Mouse (Mus musculus) E14TG2a.4 (cell line): ENCODE data around the gene Gm45233.

ENCODE experiments used
- H3K27me3 ChIP-seq: 2 replicates; pipeline ENCODE4 v1.6.1; 2014; ENCODE audit warnings: low read length, control low read depth; ENCODE audit not compliant: insufficient read depth
- H3K36me3 ChIP-seq: 2 replicates; pipeline ENCODE4 v1.6.1; 2014; ENCODE audit warnings: low read length, control low read depth; ENCODE audit not compliant: insufficient read depth
- H3K4me1 ChIP-seq: replicated peaks from 2 replicates; pipeline ENCODE4 v1.6.1; 2014; ENCODE audit warnings: low read depth, low read length, control low read depth
- H3K4me3 ChIP-seq: replicated peaks from 2 replicates; pipeline ENCODE4 v1.5.1; 2014; ENCODE audit warnings: mild to moderate bottlenecking, low read length
- H3K9me3 ChIP-seq: 2 replicates; pipeline ENCODE4 v1.6.1; 2014; ENCODE audit warnings: low read length, control low read depth
- CTCF ChIP-seq: conservative IDR thresholded peaks from 2 replicates; pipeline ENCODE4 v1.5.1; 2014; ENCODE audit warnings: low read length
- NANOG ChIP-seq: IDR thresholded peaks from 2 replicates; pipeline ENCODE4 v1.6.1; 2014; ENCODE audit warnings: borderline replicate concordance, low read length, mixed read lengths
- POU5F1 ChIP-seq: IDR thresholded peaks from 2 replicates; pipeline ENCODE4 v1.6.1; 2014; ENCODE audit warnings: low read length, borderline replicate concordance

Gene Gm45233

DNA sequence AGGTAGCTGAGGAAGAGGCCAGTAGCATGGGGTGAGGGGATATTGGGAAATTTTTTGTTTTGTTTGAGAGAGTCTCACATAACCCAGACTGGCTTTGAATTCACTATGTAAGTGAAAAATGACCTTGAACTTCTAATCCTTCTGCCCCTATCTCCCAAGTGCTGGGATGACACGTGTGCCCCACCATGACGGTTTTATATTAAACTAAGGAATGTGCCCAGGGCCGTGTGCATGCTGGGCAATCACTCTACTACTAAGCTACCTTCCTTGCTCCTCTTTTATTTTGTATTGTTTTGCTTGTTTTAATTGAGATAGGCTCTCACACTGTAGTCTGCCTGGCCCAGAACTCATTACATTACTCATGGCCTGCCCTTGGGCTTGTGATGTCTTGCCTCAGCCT is 2.9 kb upstream of the Gm45233 start:
- H3K9me3 ChIP-seq, result no peaks in the 10 kb centered on the region
- peaks cover 56% of the 10 kb centered on the region for H3K4me1 ChIP-seq
- no peak overlapping the region for H3K4me3 ChIP-seq
- peaks cover 6% of the 10 kb centered on the region; the same call in 1 of the 2 replicates for H3K27me3 ChIP-seq
- no peak for TF ChIP-seq NANOG
- TF ChIP-seq POU5F1, result no peak
- no peak for TF ChIP-seq CTCF
- H3K36me3 ChIP-seq, result peaks cover 6% of the 10 kb centered on the region; the same call in 1 of the 2 replicates

DNA sequence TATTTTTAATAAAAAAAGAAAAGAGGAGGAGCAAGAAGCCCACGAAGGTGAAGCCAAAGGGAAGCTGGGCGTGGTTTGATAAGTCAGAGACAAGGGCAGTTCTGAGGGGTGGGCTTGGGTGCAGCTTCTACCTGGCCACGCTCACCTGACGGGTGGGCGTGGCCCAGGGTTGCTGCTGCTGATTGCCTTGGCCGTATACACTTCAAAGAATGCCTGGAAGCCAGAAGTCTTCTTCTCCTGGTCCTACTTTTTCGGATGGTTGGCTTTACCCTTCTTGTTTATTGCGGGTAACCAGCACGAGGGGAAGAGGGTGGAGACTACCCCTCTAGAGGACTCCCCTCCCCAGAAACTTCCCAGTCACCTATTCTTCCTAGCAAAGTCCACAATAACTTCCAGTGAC is 1.2 kb upstream of the Gm45233 start:
- H3K4me1 ChIP-seq, result peaks cover 70% of the 10 kb centered on the region
- peaks cover 22% of the 10 kb centered on the region for H3K36me3 ChIP-seq
- TF ChIP-seq NANOG (no peak), POU5F1 (no peak), CTCF (no peak)
- H3K9me3 ChIP-seq, result no peaks in the 10 kb centered on the region
- peaks cover 6% of the 10 kb centered on the region; the same call in 1 of the 2 replicates for H3K27me3 ChIP-seq
- H3K4me3 ChIP-seq, result peak overlapping the region; percentile 84

DNA sequence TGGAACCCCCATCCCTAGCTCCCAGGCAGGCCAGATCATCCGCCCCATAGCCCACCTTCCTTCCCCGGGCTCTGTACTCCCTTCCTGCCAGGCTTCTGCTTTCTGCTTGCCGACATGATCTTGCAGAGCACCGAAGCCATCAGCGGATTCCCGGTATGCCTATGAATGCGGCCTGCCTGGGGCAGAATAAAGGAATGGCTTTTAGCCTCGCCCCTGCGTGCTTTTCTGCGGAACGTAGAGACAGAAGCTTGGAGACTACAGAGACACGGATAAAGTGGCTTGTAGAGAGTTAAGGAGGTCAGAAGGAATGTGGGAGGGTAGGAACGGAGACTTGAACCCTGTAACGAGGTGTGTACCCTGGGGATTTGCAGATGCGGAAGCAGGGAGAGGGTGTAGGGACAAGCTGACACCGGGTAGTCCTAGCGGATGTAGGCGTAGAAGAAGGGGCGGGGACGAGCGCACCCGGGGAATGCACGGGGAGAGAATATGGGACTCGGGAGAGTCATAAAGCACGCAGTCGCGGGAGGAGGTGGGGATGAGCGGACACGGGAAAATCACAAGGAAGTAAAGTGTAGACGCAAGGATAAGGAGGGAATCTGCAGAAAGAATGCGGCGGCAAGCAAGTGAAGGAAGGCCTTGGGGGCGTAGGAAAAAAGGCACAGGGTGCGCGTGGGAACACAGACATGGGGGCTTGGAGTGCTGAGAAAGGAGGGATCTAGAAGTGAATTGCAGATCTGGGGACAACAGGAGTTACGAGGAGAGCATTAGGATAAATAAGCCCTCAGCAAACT is 607 bp upstream of the Gm45233 start:
- TF ChIP-seq POU5F1, result no peak
- TF ChIP-seq CTCF, result no peak
- TF ChIP-seq NANOG, result no peak
- peak overlapping the region; percentile 84 for H3K4me3 ChIP-seq
- no peaks in the 10 kb centered on the region for H3K9me3 ChIP-seq
- peaks cover 72% of the 10 kb centered on the region for H3K4me1 ChIP-seq
- H3K36me3 ChIP-seq, result peaks cover 25% of the 10 kb centered on the region
- peaks cover 6% of the 10 kb centered on the region; the same call in 1 of the 2 replicates for H3K27me3 ChIP-seq

DNA sequence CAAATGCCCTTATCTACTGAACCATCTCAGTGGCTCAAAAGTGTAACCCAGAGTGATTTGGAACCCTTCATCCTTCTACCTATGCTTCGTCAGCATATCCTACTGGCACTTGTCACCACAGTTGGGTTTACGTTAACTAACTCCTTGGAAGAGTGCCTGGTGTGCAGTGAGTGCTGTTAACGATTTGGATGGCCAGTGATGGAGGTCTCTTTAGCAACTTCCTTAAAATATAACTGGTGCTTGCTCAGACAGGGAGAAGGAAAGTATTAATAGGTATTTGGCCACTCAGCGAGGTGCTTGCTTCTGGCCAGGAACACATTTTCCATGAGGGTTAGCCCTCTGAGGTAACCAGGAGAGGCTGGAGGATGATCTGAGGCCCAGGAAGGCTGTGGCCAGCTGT is 3.9 kb downstream of the Gm45233 start:
- TF ChIP-seq POU5F1 (no peak), NANOG (no peak), CTCF (no peak)
- Histone ChIP-seq H3K4me1 (peaks cover 82% of the 10 kb centered on the region), H3K36me3 (peaks cover 37% of the 10 kb centered on the region), H3K9me3 (no peaks in the 10 kb centered on the region), H3K27me3 (no peaks in the 10 kb centered on the region), H3K4me3 (no peak overlapping the region)

DNA sequence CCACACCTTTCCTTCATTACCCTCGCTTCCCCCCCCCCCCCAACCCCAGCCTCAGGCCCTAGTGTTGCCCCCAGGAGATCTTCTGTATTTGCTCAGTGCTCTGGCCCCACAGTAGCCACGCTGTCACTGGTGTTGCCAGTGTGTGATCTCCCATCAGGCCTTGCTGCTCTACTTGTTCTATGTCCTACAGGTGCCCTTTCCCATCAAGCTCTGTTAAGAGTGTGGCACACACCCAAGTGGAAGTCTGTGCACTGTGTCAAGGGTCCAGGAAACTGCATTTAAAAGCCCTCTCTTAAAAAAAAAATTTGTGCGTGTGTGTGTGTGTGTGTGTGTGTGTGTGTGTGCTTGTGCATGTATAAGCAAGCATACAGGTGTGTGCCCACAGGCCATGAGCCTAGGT is 4.3 kb downstream of the Gm45233 start:
- Histone ChIP-seq H3K9me3 (no peaks in the 10 kb centered on the region), H3K4me1 (peaks cover 82% of the 10 kb centered on the region)
- no peak for TF ChIP-seq NANOG
- no peak for TF ChIP-seq CTCF
- no peak for TF ChIP-seq POU5F1

DNA sequence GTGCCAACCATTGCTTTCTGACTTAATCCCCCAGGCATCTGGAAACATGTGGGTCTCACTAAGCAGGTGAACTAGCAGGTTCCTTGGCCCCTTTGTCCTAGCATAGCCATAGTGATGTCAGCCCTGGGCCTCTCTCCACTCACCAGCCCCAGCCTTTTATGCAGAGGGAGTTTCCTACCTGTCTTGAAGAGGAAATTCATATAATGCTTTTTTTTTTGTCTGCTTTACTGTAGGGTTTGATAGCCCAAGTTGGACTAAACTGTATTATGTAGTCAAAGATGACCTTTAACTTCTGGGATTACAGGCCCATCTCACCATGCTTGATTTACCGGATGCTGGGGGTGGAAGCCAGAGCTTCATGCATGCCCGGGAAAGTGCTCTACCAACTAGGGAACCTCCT is 5.9 kb downstream of the Gm45233 start:
- Histone ChIP-seq H3K9me3 (no peaks in the 10 kb centered on the region), H3K27me3 (no peaks in the 10 kb centered on the region), H3K4me3 (no peak overlapping the region), H3K4me1 (peaks cover 73% of the 10 kb centered on the region), H3K36me3 (peaks cover 57% of the 10 kb centered on the region)
- TF ChIP-seq NANOG, result no peak
- no peak for TF ChIP-seq POU5F1
- TF ChIP-seq CTCF, result no peak

More for the DNA sequence above, 4.3 kb downstream of the Gm45233 start:
- Histone ChIP-seq H3K36me3 (peaks cover 42% of the 10 kb centered on the region), H3K4me3 (no peak overlapping the region), H3K27me3 (no peaks in the 10 kb centered on the region)

DNA sequence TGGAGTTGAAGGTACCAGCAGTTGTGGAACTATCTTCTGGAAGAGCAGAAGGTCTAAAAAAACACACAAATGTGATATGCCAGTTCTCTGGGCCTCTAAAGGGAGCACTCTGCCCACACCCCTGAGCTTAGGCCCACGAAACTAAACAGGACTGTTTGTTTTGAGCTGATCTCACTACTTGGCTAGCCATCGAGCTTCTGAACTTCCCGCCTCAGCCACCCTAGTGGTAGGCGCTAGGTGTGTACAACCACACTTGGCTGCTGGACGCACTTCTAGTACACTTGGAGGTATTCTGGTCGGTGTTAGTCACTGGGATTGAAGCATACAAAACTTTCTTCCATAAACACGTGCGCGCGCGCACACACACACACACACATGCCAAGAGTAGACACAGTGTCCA is 7.8 kb downstream of the Gm45233 start:
- TF ChIP-seq NANOG (no peak), POU5F1 (no peak), CTCF (no peak)
- Histone ChIP-seq H3K4me3 (no peak overlapping the region), H3K36me3 (peaks cover 64% of the 10 kb centered on the region), H3K9me3 (peaks cover 17% of the 10 kb centered on the region), H3K27me3 (no peaks in the 10 kb centered on the region), H3K4me1 (peaks cover 56% of the 10 kb centered on the region)

DNA sequence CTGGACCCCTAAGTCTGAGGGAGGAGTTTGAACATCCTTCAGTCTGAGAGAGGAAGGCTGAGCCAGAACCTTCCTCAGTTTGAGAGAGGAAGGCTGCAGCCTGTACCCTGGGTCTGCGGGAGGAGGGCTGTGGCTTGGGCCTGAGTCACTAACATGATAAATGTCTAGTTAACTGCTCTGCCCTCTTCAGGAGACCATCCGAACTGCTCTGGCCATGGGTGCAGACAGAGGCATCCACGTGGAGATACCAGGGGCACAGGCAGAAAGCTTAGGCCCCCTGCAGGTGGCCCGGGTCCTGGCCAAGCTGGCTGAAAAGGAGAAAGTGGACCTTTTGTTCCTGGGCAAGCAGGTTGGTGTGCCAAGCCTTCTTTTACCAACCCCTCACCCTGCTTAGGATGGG is 8.7 kb downstream of the Gm45233 start:
- TF ChIP-seq CTCF, result peak; percentile 41
- TF ChIP-seq NANOG, result no peak
- no peaks in the 10 kb centered on the region for H3K27me3 ChIP-seq
- H3K36me3 ChIP-seq, result peaks cover 64% of the 10 kb centered on the region
- H3K4me1 ChIP-seq, result peaks cover 48% of the 10 kb centered on the region
- no peak overlapping the region for H3K4me3 ChIP-seq
- peaks cover 26% of the 10 kb centered on the region for H3K9me3 ChIP-seq

DNA sequence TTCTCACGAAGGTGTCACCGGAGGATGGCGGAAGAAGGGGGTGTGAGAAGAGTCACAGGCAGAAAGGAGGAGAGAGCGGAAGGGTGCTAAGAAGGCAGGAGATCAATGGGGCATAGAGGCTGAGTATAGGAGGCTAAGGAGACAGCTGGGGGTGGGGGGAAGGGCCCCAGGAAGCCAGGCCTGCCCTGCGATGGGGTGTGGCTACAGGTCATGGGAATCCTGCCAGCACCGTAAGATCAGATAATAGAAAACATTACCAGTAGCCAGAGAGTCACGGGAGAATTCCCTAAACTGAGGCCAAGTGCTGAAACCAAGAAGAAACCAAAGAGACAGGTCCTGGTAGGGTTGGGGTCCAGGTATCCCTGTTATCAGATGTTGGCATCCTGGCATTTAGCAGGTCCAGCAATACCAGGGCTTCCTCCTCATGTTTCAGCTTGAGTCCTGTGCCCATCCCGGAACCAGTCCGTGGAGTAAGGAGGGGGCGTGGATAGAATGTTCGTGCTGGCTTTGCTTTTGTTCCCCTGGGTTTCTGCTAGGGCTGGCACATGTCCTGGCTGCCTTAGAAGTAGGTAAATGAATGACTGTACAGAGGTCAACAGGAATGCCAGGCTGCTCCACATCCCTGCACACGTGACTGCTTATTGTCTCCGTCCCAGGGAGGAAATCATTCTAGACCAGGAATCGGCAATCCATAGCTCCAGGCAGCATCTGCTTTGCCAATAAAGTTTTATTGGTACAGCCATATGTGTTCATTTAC is 9.8 kb downstream of the Gm45233 start:
- TF ChIP-seq NANOG (no peak), POU5F1 (no peak), CTCF (no peak)
- Histone ChIP-seq H3K4me3 (no peak overlapping the region), H3K27me3 (no peaks in the 10 kb centered on the region), H3K9me3 (peaks cover 28% of the 10 kb centered on the region), H3K4me1 (peaks cover 38% of the 10 kb centered on the region), H3K36me3 (peaks cover 65% of the 10 kb centered on the region)
